Mouse (Mus musculus) liver, embryonic 13.5 days (tissue): Measurements from ENCODE around the gene 6030458C11Rik. TPM values are rescaled to one million over a fixed set of nuclear protein-coding genes. Genes with fewer than 3 reads are reported as not detected.
A peak's percentile ranks its signal among the peaks of the same experiment; 100 is the strongest.

ENCODE experiments used
- ATAC-seq: fragments of 200-750 bp; cut with Nextera tagmentation; 2 replicates; pipeline ENCODE4 v1.8.0; 2017; ENCODE audit warnings: low read depth, mild to moderate bottlenecking, moderate number of reproducible peaks, moderate library complexity
- DNase-seq: peaks from one replicate; pipeline ENCODE4 v3.0.0; 2022
- H3K27ac ChIP-seq: fragments of 300-500 bp; sonication (generic); 2 replicates; pipeline ENCODE4 v1.5.1; 2015; ENCODE audit warnings: moderate library complexity, mild to moderate bottlenecking, inconsistent platforms
- H3K27me3 ChIP-seq: fragments of 300-500 bp; sonication (generic); 2 replicates; pipeline ENCODE4 v1.6.1; 2015; ENCODE audit warnings: mild to moderate bottlenecking, inconsistent platforms
- H3K36me3 ChIP-seq: fragments of 300-500 bp; sonication (generic); 2 replicates; pipeline ENCODE4 v1.6.1; 2015; ENCODE audit warnings: mild to moderate bottlenecking, inconsistent platforms
- H3K4me1 ChIP-seq: fragments of 300-500 bp; sonication (generic); replicated peaks from 2 replicates; pipeline ENCODE4 v1.6.1; 2015; ENCODE audit warnings: inconsistent platforms
- H3K4me2 ChIP-seq: fragments of 300-500 bp; sonication (generic); 2 replicates; pipeline ENCODE4 v1.6.1; 2015; ENCODE audit warnings: inconsistent platforms, mild to moderate bottlenecking, moderate library complexity
- H3K4me3 ChIP-seq: fragments of 300-500 bp; sonication (generic); replicated peaks from 2 replicates; pipeline ENCODE4 v1.5.1; 2015; ENCODE audit warnings: mild to moderate bottlenecking, inconsistent platforms
- H3K9ac ChIP-seq: fragments of 300-500 bp; sonication (generic); 2 replicates; pipeline ENCODE4 v1.6.1; 2015; ENCODE audit warnings: mild to moderate bottlenecking, inconsistent platforms
- H3K9me3 ChIP-seq: fragments of 300-500 bp; sonication (generic); replicated peaks from 2 replicates; pipeline ENCODE4 v1.6.1; 2016; ENCODE audit warnings: inconsistent platforms
- WGBS: fragments of 180-500 bp; shearing (Covaris S2); methylation state at CpG from one replicate; pipeline ENCODE4 v1.1.7; 2015; ENCODE audit not compliant: insufficient replicate concordance; 5-methylcytosine and 5-hydroxymethylcytosine counted together
- polyA plus RNA-seq: library from polyadenylated mRNA; unstranded; fragments of >200 nt; fragmentation: Nextera tagmentation; extraction: Ambion mirVana; gene quantifications from 2 replicates; pipeline ENCODE4 v1.2.1, GENCODE M21; 2015

Gene 6030458C11Rik
- polyA plus RNA-seq, 1 experiment from 2014 or later: 32.4 TPM

- Histone ChIP-seq H3K27me3 (no peaks in the 10 kb centered on the region), H3K36me3 (peaks cover 90% of the 10 kb centered on the region), H3K4me3 (no peak overlapping the region), H3K27ac (no peak overlapping the region), H3K4me2 (no peak overlapping the region), H3K9me3 (no peaks in the 10 kb centered on the region), H3K4me1 (peaks cover 8% of the 10 kb centered on the region), H3K9ac (no peak overlapping the region)
- 75% methylated on average over 11 of the region's 11 CpGs for WGBS
- ATAC-seq (peak; percentile 78; the same call in 1 of the 2 replicates), DNase-seq (no peak)
Observed at GRCm38 (mm10) chr15:12848196-12848975, 23.9 kb upstream of the 6030458C11Rik start.

- H3K36me3 ChIP-seq: peaks cover 89% of the 10 kb centered on the region
- WGBS: 77% methylated on average over 7 of the region's 7 CpGs
Observed at GRCm38 (mm10) chr15:12842833-12843232, 18.4 kb upstream of the 6030458C11Rik start.

GRCm38 (mm10) chr15:12840737-12841136 lies 16.3 kb upstream of the 6030458C11Rik start:
- no peak overlapping the region for H3K9ac ChIP-seq
- H3K27me3 ChIP-seq: no peaks in the 10 kb centered on the region
- 86% methylated on average over 11 of the region's 11 CpGs for WGBS
- H3K36me3 ChIP-seq: peaks cover 88% of the 10 kb centered on the region
- no peaks in the 10 kb centered on the region; the same call in 1 of the 2 replicates for H3K4me1 ChIP-seq
- no peak overlapping the region for H3K4me2 ChIP-seq
- no peak for ATAC-seq
- no peak overlapping the region for H3K4me3 ChIP-seq
- no peak overlapping the region for H3K27ac ChIP-seq
- no peak for DNase-seq
- no peaks in the 10 kb centered on the region for H3K9me3 ChIP-seq

More at GRCm38 (mm10) chr15:12842833-12843232, 18.4 kb upstream of the 6030458C11Rik start:
- Histone ChIP-seq H3K4me3 (no peak overlapping the region), H3K27ac (no peak overlapping the region), H3K4me2 (no peak overlapping the region), H3K9ac (no peak overlapping the region), H3K4me1 (peaks cover 1% of the 10 kb centered on the region), H3K9me3 (no peaks in the 10 kb centered on the region), H3K27me3 (no peaks in the 10 kb centered on the region)
- DNase-seq: no peak
- ATAC-seq: no peak

GRCm38 (mm10) chr15:12834231-12834630 lies 9.8 kb upstream of the 6030458C11Rik start:
- H3K9ac ChIP-seq: no peak overlapping the region
- no peak for DNase-seq
- H3K4me1 ChIP-seq: peaks cover 19% of the 10 kb centered on the region
- 95% methylated on average over 24 of the region's 24 CpGs for WGBS
- peaks cover 75% of the 10 kb centered on the region for H3K36me3 ChIP-seq
- no peaks in the 10 kb centered on the region for H3K9me3 ChIP-seq
- H3K4me3 ChIP-seq: no peak overlapping the region
- no peaks in the 10 kb centered on the region for H3K27me3 ChIP-seq
- no peak for ATAC-seq
- H3K4me2 ChIP-seq: no peak overlapping the region
- no peak overlapping the region for H3K27ac ChIP-seq

- 93% methylated on average over 31 of the region's 31 CpGs for WGBS
- no peak overlapping the region for H3K4me3 ChIP-seq
- no peak overlapping the region for H3K27ac ChIP-seq
- H3K27me3 ChIP-seq: no peaks in the 10 kb centered on the region
- H3K36me3 ChIP-seq: peaks cover 80% of the 10 kb centered on the region
- no peak for ATAC-seq
- no peak for DNase-seq
- no peaks in the 10 kb centered on the region for H3K9me3 ChIP-seq
- H3K9ac ChIP-seq: no peak overlapping the region
- H3K4me1 ChIP-seq: peaks cover 22% of the 10 kb centered on the region
- no peak overlapping the region for H3K4me2 ChIP-seq
Observed at GRCm38 (mm10) chr15:12833385-12833784, 8.9 kb upstream of the 6030458C11Rik start.

GRCm38 (mm10) chr15:12832599-12832998 lies 8.2 kb upstream of the 6030458C11Rik start:
- peaks cover 80% of the 10 kb centered on the region for H3K36me3 ChIP-seq
- H3K4me2 ChIP-seq: no peak overlapping the region
- no peak overlapping the region for H3K9ac ChIP-seq
- DNase-seq (no peak), ATAC-seq (peak; percentile 45; the same call in 1 of the 2 replicates)
- H3K4me1 ChIP-seq: peaks cover 24% of the 10 kb centered on the region
- 84% methylated on average over 4 of the region's 4 CpGs for WGBS
- H3K4me3 ChIP-seq: no peak overlapping the region
- no peak overlapping the region for H3K27ac ChIP-seq
- H3K9me3 ChIP-seq: no peaks in the 10 kb centered on the region
- H3K27me3 ChIP-seq: no peaks in the 10 kb centered on the region

GRCm38 (mm10) chr15:12829878-12830277 lies 5.4 kb upstream of the 6030458C11Rik start:
- H3K9me3 ChIP-seq: no peaks in the 10 kb centered on the region
- H3K9ac ChIP-seq: no peak overlapping the region
- H3K27ac ChIP-seq: no peak overlapping the region
- peaks cover 50% of the 10 kb centered on the region for H3K4me1 ChIP-seq
- H3K27me3 ChIP-seq: no peaks in the 10 kb centered on the region
- peak; percentile 35 for ATAC-seq
- no peak for DNase-seq
- peaks cover 68% of the 10 kb centered on the region for H3K36me3 ChIP-seq
- WGBS: 50% methylated on average over 3 of the region's 3 CpGs
- H3K4me3 ChIP-seq: no peak overlapping the region
- no peak overlapping the region for H3K4me2 ChIP-seq

- Histone ChIP-seq H3K4me2 (peak overlapping the region; percentile 86), H3K9ac (peak overlapping the region; percentile 87), H3K36me3 (peaks cover 55% of the 10 kb centered on the region), H3K27me3 (no peaks in the 10 kb centered on the region), H3K9me3 (no peaks in the 10 kb centered on the region), H3K4me1 (peaks cover 69% of the 10 kb centered on the region), H3K4me3 (peak overlapping the region; percentile 77), H3K27ac (peak overlapping the region; percentile 84)
- ATAC-seq: no peak
- 44% methylated on average over 12 of the region's 12 CpGs for WGBS
- DNase-seq: no peak
Observed at GRCm38 (mm10) chr15:12825408-12825807, 959 bp upstream of the 6030458C11Rik start.

GRCm38 (mm10) chr15:12824965-12825364 lies 516 bp upstream of the 6030458C11Rik start:
- H3K4me3 ChIP-seq: peak overlapping the region; percentile 77
- DNase-seq (no peak), ATAC-seq (peak; percentile 21)
- peak overlapping the region; percentile 84 for H3K27ac ChIP-seq
- peaks cover 67% of the 10 kb centered on the region for H3K4me1 ChIP-seq
- H3K36me3 ChIP-seq: peaks cover 53% of the 10 kb centered on the region
- under 1% methylated on average over 31 of the region's 31 CpGs for WGBS
- H3K4me2 ChIP-seq: peak overlapping the region; percentile 86
- peak overlapping the region; percentile 87 for H3K9ac ChIP-seq
- H3K9me3 ChIP-seq: no peaks in the 10 kb centered on the region
- no peaks in the 10 kb centered on the region for H3K27me3 ChIP-seq

GRCm38 (mm10) chr15:12823455-12824119 lies 862 bp downstream of the 6030458C11Rik start:
- 20% methylated on average over 2 of the region's 2 CpGs for WGBS
- Histone ChIP-seq H3K9ac (peak overlapping the region; percentile 91), H3K4me1 (peaks cover 62% of the 10 kb centered on the region), H3K9me3 (no peaks in the 10 kb centered on the region), H3K4me3 (peak overlapping the region; percentile 77), H3K4me2 (peak overlapping the region; percentile 73), H3K36me3 (peaks cover 54% of the 10 kb centered on the region), H3K27ac (peak overlapping the region; percentile 96), H3K27me3 (no peaks in the 10 kb centered on the region)
- no peak for DNase-seq
- ATAC-seq: no peak
